Mouse (Mus musculus): ENCODE measurements around the gene Cobll1.

Gene Cobll1

DNA sequence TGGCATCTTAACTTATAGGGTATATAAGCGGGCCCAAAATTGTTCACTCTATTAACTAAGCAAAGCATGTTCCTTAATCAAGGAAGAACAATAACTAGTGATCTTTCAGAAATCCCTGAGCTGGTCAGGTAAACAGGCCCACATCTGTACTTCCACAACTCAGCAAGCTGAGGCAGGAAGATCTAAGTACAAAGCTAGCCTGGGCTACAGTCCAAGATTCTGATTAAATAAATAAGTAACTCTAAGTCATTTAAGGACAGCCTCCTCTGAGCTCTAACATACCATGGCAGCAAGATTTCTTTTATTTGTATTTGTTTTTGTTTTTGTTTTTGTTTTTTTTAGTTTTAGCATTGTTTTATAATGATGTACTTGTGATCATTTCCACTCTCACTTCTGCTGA lies 42.2 kb downstream of the Cobll1 start:
- no peak for DNase-seq (ENCODE audit: low read depth, low spot score)

DNA sequence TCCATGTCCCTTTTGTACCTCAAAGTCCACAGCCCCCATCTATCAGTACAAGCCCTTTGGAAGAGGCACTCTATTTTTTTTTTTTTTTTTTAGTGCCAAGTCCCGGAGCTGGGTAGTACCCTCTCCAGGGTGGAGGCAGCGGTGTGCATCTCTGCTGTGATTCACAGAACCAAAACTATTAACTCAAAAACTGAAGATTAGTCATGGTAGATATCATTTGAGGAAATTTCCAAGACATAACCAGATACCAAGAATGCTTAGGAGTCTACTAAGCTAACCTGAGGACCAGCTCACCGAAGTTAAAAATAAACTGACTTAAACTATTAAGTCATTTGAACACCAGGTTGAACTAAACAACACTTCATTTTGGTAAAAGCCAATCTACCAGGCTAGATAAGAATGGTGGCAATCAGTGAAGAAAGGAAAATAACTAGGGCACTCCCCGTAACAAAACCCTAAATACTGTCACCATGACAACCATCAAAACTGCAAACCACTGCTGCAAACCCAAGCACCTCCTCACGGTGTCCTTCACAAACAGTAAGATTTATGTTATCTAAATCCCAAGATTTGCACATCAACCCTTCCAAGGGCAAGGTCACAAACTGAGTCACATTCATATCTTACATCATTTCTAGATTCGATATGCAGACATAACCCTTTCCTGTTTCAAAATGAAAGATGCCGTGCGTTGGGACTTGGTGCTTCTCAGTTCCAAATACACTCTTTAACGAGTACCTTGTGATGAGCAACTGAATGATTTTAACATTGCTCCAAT lies 43.8 kb downstream of the Cobll1 start:
- no peak for DNase-seq (ENCODE audit: low read depth, low spot score)

DNA sequence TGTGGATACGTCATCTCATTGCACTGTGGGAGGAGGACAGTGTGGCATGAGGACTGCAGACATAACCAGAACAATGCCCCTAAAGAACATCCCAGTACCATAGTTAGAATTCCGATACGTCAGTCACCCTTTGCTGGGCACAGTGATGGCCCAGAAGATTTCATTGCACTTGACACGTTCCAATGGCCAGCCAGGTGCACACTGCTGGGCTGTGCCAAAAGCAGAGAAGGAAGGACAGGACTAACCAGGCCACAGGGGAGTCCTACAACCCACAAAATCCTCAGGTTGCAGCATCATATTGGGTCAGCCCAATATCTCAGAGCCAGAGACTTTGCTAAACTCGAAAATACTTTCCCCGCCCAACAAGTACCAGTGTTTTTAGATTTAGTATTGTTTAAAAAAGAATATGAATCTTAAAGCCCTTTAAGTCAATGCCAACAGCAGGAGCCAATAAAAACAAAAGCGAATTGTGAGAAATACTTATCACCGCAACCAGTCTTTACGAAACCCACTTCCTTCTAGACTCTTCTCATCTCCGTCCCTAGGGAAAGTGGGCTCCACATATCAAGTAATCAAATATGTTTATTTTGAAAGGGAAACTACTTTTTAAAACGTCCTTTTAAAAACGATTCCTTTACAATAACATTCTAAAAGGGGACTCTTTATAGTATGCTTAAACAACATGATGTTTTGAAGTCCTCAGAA lies 46.0 kb downstream of the Cobll1 start:
- no peak for DNase-seq (ENCODE audit: low read depth, low spot score)

DNA sequence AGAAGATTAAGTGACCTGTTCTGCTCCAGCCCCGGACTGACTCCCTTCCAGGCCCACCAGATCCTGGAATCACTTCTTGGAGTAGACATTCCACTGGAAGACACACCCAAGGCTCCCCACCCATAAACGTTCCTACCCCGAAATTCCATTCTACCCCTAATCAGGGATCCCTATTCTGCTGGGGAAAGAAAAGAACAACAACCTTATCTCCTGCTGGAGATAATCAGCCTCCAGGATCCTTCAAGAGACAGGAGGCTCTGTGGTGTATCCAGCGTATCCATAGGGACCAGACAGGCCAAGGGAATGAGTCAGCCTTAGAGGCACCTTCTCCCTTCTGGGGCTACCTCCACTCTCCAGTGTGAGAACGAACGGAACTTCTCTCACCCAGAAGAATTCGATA lies 47.8 kb downstream of the Cobll1 start:
- DNase-seq (ENCODE audit: low read depth, low spot score): no peak

DNA sequence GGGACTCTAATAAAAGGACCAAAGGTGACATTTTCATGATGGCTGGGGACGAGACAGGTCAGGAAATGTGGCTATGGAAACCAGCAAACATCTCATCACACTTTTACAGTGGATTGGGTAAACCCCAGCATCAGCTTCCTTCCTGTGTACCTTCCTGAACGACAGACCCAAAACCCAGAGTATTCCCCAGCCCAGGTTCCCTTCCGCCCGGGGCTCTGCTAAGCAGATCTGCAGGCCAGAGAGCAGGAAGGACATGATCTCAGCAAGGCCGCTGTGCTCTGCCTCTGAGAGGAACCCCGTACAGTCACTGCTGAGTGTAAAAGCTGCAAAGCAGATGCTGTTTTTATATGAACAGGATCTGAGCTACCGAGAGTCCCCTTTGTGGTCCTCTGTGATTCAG lies 49.9 kb downstream of the Cobll1 start:
- DNase-seq (ENCODE audit: low read depth, low spot score): no peak

- no peak for DNase-seq (ENCODE audit: low read depth, low spot score)
These were observed 50.6 kb downstream of the Cobll1 start for GRCm38 (mm10) chr2:65188585-65188984.

DNA sequence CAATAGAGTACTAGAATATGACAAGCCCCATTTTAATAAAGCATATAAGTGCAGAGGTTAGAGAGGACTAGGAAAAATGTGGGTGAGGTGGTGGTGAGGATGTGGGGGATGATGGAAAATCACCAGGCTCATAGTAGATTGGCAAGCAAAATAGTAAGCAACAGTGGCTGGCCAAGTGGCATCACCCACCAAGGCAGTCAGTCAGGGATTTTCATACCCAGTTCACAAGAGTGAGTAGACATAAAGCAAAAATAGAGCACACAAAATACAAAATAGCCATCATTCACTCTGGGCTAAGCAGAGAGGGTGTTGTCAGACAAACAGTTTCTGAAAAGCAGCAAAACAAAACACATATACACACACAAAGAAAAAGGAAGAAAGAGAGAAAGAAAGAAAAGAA lies 51.6 kb downstream of the Cobll1 start:
- no peak for DNase-seq (ENCODE audit: low read depth, low spot score)

- no peak for DNase-seq (ENCODE audit: low read depth, low spot score)
These were observed 52.0 kb downstream of the Cobll1 start for GRCm38 (mm10) chr2:65187164-65187563.

DNA sequence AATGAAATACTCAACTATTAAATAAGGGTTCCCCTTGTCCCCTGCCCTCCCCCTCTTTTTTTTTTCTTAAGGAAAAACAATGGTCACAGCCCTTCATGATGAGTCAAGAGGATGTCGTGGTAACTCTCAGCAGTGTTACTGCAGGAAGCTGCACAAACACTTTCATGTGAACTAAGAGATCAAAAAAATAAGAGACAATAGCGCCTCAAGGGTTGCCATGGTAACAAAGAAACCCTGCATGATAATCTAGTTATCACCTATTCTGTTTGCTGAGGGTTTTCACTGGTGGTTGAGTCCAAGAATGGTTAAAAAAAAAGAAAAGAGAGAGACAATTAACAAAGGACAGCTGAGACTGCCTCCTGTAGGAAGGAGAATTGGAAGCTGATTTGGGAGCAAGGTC lies 56.5 kb downstream of the Cobll1 start:
- no peak for DNase-seq (ENCODE audit: low read depth, low spot score)

- no peak for DNase-seq (ENCODE audit: low read depth, low spot score)
These were observed 57.5 kb downstream of the Cobll1 start for GRCm38 (mm10) chr2:65181736-65182135.

DNA sequence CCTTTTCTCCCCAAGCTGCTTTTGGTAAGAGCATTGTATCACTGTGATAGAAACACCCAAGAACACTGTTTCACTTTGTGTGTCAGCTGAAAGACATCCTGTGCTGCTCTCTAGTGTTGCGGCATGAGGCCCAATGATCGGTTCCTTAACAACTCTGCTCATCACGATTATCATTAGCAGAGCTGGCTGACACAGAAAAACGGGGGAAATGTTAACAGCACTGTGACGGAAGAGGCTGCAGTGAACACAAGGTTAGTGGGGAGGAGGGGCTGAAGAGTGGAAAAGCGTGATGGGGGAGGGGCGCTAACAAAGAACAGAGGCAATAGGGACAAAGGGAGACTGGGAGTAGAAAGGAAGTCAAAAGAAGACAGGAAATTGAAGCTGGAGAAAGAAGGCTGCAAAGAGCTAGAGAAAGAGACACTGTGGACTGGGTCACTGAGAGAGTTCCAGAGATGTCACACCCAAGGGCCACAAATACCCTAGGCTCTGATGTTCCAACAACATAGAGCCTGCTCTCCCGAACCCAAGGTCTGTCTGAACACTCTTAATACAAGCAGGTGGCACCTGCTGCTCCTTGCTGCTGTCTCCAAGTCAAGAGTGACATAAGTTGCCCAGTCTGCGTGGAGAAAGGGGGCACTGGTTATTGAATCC lies 58.0 kb downstream of the Cobll1 start:
- no peak for DNase-seq (ENCODE audit: low read depth, low spot score)

- no peak for DNase-seq (ENCODE audit: low read depth, low spot score)
These were observed 63.6 kb downstream of the Cobll1 start for GRCm38 (mm10) chr2:65175645-65176044.

GRCm38 (mm10) chr2:65172071-65172470 lies 67.1 kb downstream of the Cobll1 start:
- DNase-seq (ENCODE audit: low read depth, low spot score): no peak

DNA sequence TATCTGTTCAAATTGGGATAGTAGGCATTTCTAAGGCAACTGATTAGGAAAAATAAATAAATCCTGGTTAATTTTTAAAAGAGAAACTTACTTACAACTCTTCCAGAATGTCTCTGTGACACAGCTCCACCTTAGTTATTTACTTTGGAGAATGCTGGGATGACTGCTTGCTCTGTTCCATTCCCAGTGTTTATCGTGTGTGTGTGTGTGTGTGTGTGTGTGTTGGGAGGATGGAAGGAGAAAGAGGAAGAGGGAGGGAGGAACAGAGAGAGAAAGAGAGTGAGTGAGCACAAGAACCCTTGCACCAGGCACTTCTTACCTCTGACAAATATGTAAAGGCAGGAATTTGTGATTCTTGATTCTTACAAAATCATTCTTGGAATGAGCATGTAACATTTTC lies 67.7 kb downstream of the Cobll1 start:
- no peak for DNase-seq (ENCODE audit: low read depth, low spot score)

DNA sequence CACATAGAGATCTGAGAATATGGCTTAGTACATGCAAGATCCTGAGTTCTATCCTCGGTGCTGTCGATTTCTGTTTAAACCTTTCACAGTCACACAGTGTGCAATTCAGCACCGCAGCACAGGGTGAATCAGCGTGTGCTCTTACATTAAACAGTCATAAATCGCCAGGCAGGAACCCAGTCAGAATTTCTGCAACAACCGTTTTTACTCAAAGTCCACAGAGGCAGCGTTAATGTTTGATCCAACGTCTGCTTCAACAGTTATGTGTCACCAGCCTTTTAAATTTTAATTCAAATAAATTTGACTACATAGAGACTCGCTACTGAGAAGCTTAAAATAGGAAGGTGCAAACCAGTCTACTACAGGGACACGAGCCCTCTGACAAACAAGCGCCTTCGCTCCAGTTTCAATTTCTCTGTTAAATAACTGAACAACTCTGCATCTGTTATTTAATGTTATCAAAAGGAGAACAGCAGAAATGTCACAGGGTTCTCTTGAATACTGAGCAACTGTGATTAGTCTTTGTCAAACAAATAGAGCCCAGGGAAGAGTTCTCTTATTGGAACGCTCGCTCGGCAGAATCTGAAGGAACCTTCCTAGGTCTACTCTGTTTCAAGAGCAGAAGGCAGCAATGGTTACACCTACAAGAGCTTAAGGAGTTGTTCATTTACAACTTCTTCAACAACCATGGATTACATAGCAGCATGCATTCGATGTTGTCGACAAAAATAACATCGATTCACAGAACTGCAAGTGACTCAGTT lies 68.3 kb downstream of the Cobll1 start:
- DNase-seq (ENCODE audit: low read depth, low spot score): no peak

- DNase-seq (ENCODE audit: low read depth, low spot score): no peak
These were observed 68.9 kb downstream of the Cobll1 start for GRCm38 (mm10) chr2:65170256-65170655.

DNA sequence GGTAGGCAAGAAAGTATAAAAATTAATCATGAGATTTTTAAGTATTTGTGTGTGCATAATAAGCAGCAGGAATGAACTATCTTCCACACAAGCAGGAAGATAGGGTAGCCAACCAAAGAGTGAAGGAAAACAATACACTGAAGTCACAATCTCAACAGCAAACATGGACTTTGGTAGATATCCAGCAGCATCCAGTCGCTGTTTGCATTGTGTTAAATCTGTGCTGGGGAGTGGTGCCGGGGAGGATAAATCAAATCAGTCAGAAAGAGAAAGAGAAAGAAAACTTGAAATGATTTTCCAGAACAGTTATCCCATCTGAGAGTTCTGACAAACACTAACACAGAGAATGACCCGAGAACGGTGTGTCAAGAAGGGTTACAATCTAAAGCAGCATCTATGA lies 75.2 kb downstream of the Cobll1 start:
- no peak for DNase-seq (ENCODE audit: low read depth, low spot score)

GRCm38 (mm10) chr2:65162625-65163024 lies 76.6 kb downstream of the Cobll1 start:
- DNase-seq (ENCODE audit: low read depth, low spot score): no peak

DNA sequence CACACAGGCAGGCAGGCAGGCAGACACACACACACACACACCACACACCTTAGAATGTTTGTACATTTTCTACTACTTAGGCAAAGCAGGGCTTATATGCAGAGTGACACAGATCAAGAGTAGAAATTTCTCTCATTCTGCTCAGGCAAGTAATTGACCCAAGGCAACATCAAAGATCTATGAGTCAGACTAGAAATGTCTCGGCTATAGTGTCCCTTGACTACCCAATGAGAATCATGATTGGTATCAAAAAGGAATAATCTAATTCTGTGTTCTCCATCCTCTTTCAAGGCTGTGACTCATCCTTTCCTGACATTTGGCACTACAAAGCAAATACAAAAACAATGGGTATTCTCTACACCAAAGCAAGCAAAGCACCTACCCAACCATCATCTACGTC lies 77.5 kb downstream of the Cobll1 start:
- DNase-seq (ENCODE audit: low read depth, low spot score): no peak

GRCm38 (mm10) chr2:65157981-65158651 lies 81.1 kb downstream of the Cobll1 start:
- DNase-seq (ENCODE audit: low read depth, low spot score): no peak

GRCm38 (mm10) chr2:65157325-65157724 lies 81.9 kb downstream of the Cobll1 start:
- DNase-seq (ENCODE audit: low read depth, low spot score): no peak

Measured in telencephalon, adult 2 months (tissue).